Mouse (Mus musculus) adrenal gland, adult 18-20 months (tissue): ENCODE measurements around the gene Lca5l. TPM values are rescaled to one million over a fixed set of nuclear protein-coding genes. Genes with fewer than 3 reads are reported as not detected.

ENCODE experiments used
- DNase-seq, 2 experiments: peaks; one replicate each; pipeline ENCODE4 v3.0.0; 2021 to 2022; ENCODE audit warnings: low spot score in 2 of 2
- total RNA-seq, 2 experiments: library from RNA; stranded (reverse); gene quantifications; 1 replicate in 1 of 2; 2 replicates in 1 of 2; pipeline ENCODE4 v1.2.3; 2021

Lca5l gene
- total RNA-seq, 2 experiments from 2014 or later, result 1.0 to 1.4 TPM

DNA sequence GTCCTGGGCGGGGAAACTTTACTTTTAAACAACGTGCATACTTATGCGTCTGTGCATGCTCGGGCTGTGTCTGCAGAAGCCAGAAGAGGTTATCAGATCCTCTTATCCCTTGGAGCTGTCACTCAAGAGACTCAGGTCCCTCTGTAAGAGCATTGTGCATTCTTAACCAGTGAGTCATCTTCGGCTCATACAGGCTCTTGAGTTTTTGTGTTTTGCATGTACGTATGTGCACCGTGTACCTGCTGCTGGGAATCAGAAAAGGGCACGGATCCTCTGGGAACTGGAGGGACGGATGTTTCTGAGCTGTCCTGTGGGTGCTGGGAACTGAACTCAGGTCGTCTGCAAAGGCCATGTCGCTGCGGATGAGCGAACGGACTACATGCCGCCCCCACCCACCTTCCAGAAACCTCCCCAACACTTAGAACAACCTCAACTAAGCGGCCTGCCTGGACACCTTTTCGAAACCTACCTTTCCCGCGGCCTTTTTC, 65.3 kb downstream of the Lca5l start:
- peak; percentile 29 to 38 for DNase-seq

- no peak for DNase-seq
These were observed 71.9 kb downstream of the Lca5l start for GRCm38 (mm10) chr16:96120022-96120623.

DNA sequence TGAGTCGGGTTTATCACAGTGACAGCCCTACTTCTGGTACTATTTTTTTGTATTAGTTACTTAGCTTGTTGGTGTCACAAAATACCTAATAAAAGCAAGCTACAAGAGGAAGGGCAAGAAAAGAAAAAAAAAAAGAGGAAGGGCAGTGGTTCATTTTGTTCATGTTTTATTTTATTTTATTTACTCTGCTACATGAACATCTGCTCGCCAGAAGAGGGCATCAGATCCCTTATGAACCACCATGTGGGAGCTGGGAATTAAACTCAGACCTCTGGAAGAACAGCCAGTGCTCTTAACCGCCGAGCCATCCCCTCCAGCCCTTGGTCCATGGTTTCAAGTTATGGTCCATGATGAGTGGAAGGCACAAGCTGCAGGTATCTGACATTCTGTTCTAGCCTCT, 77.3 kb downstream of the Lca5l start:
- DNase-seq, result no peak

- no peak for DNase-seq
These were observed 79.3 kb downstream of the Lca5l start for GRCm38 (mm10) chr16:96112769-96113168.

DNA sequence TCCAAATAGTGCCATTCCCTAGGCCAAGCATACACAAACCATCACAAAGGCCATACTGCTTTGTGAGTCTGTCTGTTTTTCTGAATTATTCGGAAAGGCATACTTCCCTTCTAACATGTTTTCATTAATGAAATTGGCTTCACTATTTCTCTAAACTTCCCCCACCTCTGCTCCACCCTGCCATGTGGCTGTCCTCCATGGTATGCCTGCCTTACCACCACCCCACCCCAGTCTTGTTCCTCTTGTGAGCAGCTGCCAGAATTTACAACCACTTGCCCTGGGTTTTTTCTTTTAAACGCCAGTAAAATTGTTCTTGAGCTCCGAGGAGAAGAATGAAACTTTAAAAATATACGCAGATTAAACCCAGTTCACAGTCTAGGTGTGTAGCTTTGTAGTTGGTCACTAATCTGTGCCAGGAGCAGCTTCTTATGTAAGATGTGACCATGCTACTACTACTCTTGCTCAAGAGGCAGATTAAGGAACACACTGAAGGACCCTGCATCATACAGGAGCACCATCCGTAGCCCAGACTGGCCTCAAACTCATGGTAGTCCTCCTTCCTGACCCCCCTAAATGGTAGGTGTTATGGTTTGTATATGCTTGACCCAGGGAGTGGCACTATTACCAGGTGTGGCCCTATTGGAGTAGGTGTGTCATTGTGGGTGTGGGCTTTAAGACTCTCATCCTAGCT, 81.3 kb downstream of the Lca5l start:
- DNase-seq, result no peak

DNA sequence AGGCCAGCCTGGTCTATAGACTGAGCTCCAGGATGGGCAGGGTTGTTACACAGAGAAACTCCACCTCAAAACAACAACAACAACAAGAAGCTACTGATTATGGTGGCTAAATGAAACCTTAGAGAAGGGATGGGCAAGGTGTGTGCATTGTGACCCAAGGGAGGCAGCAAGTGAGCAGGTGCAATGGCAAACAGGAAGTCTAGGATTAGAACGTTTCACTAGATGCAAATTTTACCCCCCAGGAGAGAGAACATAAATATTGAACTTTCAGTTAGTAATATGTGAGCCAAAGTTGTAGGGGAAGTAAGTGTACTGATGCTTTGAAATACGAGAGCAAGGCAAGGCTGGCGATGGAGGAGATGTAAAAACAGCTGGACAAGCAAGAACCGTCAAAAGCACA, 82.4 kb downstream of the Lca5l start:
- no peak for DNase-seq

Other genes starting within 250 kb of the Lca5l start
- 10 to 100 TPM; 29.1 to 30.4 TPM for gene Psmg1, start 201.3 kb downstream of the Lca5l start, total RNA-seq
- gene Brwd1, start 109.7 kb downstream of the Lca5l start, total RNA-seq, result 10 to 100 TPM; 60.7 to 62.5 TPM
- 100 to 1,000 TPM; 209 to 228 TPM for gene Hmgn1, start 64.5 kb downstream of the Lca5l start, total RNA-seq
- 10 to 100 TPM; 32.5 to 33.0 TPM for gene Wrb, start 46.9 kb downstream of the Lca5l start, total RNA-seq
- 10 to 100 TPM; 18.5 to 30.4 TPM for gene Sh3bgr, start 8.2 kb upstream of the Lca5l start, total RNA-seq
- gene B3galt5, start 43.5 kb upstream of the Lca5l start, total RNA-seq, result under 1 TPM; 0.13 to 0.42 TPM